Mouse (Mus musculus) thymus, adult 2 months (tissue): ENCODE data around the gene Cnbp.

ENCODE experiments used
- CTCF ChIP-seq: fragments of 200-500 bp; IDR thresholded peaks from 2 replicates; pipeline ENCODE4 v1.5.1; 2012; ENCODE audit warnings: mild to moderate bottlenecking, control low read depth, low read length, moderate library complexity, borderline replicate concordance; ENCODE audit not compliant: control insufficient read depth, poor library complexity, insufficient read depth; ENCODE audit errors: extremely low read depth
- POLR2A ChIP-seq: fragments of 200-500 bp; IDR thresholded peaks from 2 replicates; pipeline ENCODE4 v1.6.1; 2012; ENCODE audit warnings: mild to moderate bottlenecking, low read length, control low read depth, moderate library complexity; ENCODE audit not compliant: control insufficient read depth, poor library complexity, insufficient read depth; ENCODE audit errors: extremely low read depth

- TF ChIP-seq CTCF (no peak), POLR2A (no peak)
These were observed 31.3 kb upstream of the Cnbp start for GRCm38 (mm10) chr6:87882221-87882620.
